Mouse (Mus musculus): ENCODE results near the gene Prr15l. TPM values are rescaled to one million over a fixed set of nuclear protein-coding genes. Genes with fewer than 3 reads are reported as not detected.

Gene Prr15l
- polyA plus RNA-seq, 1 experiment from 2014 or later = 1.7 TPM

GRCm38 (mm10) chr11:96969746-96970145, 41.8 kb downstream of the Prr15l start:
- H3K9ac ChIP-seq (replicated peaks; ENCODE audit: low read length) = 0 out of 2 replicates have a peak overlapping the region, but pooled peaks have one; percentile 9
- no peaks in the 10 kb centered on the region; the same call in 1 of the 2 replicates for H3K4me1 ChIP-seq (ENCODE audit: control insufficient read depth, insufficient read depth, low read length)
- no peak overlapping the region for H3K27ac ChIP-seq (replicated peaks; ENCODE audit: low read depth, low read length)
- H3K27me3 ChIP-seq (ENCODE audit: control insufficient read depth, insufficient read depth, low read length) = no peaks in the 10 kb centered on the region
- WGBS = 65% methylated on average over 1 of the region's 1 CpGs
- ATAC-seq (replicated peaks; ENCODE audit: insufficient number of reproducible peaks, low FRiP score, low TSS enrichment, low read depth) (no peak), DNase-seq (ENCODE audit: low spot score) (no peak)
- no peaks in the 10 kb centered on the region for H3K36me3 ChIP-seq (replicated peaks; ENCODE audit: control insufficient read depth, insufficient read depth, low read depth, low read length)
- no peaks in the 10 kb centered on the region for H3K9me3 ChIP-seq (replicated peaks; ENCODE audit: control insufficient read depth, low read length)
- no peak overlapping the region for H3K4me2 ChIP-seq (ENCODE audit: low read depth, low read length)
- H3K4me3 ChIP-seq (ENCODE audit: low read depth, low read length) = no peak overlapping the region

GRCm38 (mm10) chr11:96970341-96970740, 42.4 kb downstream of the Prr15l start:
- Histone ChIP-seq H3K27me3 (ENCODE audit: control insufficient read depth, insufficient read depth, low read length) (no peaks in the 10 kb centered on the region), H3K4me1 (ENCODE audit: control insufficient read depth, insufficient read depth, low read length) (no peaks in the 10 kb centered on the region; the same call in 1 of the 2 replicates), H3K4me2 (ENCODE audit: low read depth, low read length) (no peak overlapping the region), H3K27ac (replicated peaks; ENCODE audit: low read depth, low read length) (no peak overlapping the region), H3K36me3 (replicated peaks; ENCODE audit: control insufficient read depth, insufficient read depth, low read depth, low read length) (no peaks in the 10 kb centered on the region), H3K9me3 (replicated peaks; ENCODE audit: control insufficient read depth, low read length) (no peaks in the 10 kb centered on the region), H3K4me3 (ENCODE audit: low read depth, low read length) (no peak overlapping the region), H3K9ac (replicated peaks; ENCODE audit: low read length) (no peak overlapping the region)
- DNase-seq (ENCODE audit: low spot score) = no peak
- ATAC-seq (replicated peaks; ENCODE audit: insufficient number of reproducible peaks, low FRiP score, low TSS enrichment, low read depth) = no peak
- WGBS = 84% methylated on average over 3 of the region's 3 CpGs

DNA sequence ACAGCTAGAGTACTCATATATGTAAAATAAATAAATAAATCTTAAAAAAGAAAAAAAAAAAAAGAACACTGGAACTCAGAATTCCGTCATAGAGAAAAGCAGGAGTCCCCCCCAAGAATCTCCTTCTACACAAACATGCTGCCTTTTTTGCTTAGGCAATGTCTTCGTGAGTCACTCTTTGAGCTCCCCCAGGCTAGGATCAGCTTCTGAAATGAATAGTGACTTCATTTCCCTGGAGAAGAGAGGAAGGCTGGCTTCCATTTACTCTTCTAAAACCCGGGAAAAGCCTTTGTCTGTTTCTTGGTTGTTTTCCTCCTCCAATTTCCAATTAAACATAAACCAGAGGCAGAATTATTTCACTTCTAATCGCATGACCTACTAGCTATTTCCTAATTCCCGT, 45.0 kb downstream of the Prr15l start:
- Histone ChIP-seq H3K9ac (replicated peaks; ENCODE audit: low read length) (no peak overlapping the region), H3K36me3 (replicated peaks; ENCODE audit: control insufficient read depth, insufficient read depth, low read depth, low read length) (no peaks in the 10 kb centered on the region), H3K9me3 (replicated peaks; ENCODE audit: control insufficient read depth, low read length) (no peaks in the 10 kb centered on the region), H3K4me3 (ENCODE audit: low read depth, low read length) (no peak overlapping the region), H3K4me2 (ENCODE audit: low read depth, low read length) (no peak overlapping the region), H3K27me3 (ENCODE audit: control insufficient read depth, insufficient read depth, low read length) (no peaks in the 10 kb centered on the region), H3K4me1 (ENCODE audit: control insufficient read depth, insufficient read depth, low read length) (no peaks in the 10 kb centered on the region; the same call in 1 of the 2 replicates), H3K27ac (replicated peaks; ENCODE audit: low read depth, low read length) (no peak overlapping the region)
- DNase-seq (ENCODE audit: low spot score) (no peak), ATAC-seq (replicated peaks; ENCODE audit: insufficient number of reproducible peaks, low FRiP score, low TSS enrichment, low read depth) (no peak)
- WGBS = 68% methylated on average over 5 of the region's 5 CpGs

DNA sequence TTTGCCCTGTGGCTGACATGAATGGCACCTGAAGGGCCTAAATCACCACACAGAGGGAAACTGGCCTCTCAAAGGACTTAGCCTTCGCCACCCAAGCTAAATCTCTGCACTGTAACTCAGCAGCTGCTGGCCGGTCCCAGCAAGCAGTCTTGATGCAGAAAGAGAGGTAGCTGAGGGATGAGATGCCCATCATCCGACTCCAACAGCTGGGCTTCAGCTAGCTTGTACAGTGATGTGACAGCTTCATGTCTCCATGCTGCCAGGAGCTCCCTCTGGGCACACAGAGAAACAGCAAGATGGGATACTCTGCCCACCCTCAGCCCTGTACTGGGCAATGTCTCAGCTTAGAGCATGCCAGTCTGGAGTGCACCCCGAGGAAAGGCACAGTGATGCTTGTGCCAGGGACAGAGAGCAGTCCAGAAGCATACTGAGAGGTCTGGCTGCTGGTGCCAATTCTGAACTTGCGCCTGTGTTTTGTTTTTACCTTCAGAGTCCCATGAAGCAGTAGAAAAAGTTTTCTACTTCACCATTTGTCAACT, 45.6 kb downstream of the Prr15l start:
- Histone ChIP-seq H3K36me3 (replicated peaks; ENCODE audit: control insufficient read depth, insufficient read depth, low read depth, low read length) (no peaks in the 10 kb centered on the region), H3K9me3 (replicated peaks; ENCODE audit: control insufficient read depth, low read length) (no peaks in the 10 kb centered on the region), H3K27me3 (ENCODE audit: control insufficient read depth, insufficient read depth, low read length) (no peaks in the 10 kb centered on the region), H3K9ac (replicated peaks; ENCODE audit: low read length) (no peak overlapping the region; the same call in 1 of the 2 replicates), H3K4me3 (ENCODE audit: low read depth, low read length) (no peak overlapping the region), H3K4me2 (ENCODE audit: low read depth, low read length) (no peak overlapping the region), H3K4me1 (ENCODE audit: control insufficient read depth, insufficient read depth, low read length) (no peaks in the 10 kb centered on the region; the same call in 1 of the 2 replicates), H3K27ac (replicated peaks; ENCODE audit: low read depth, low read length) (no peak overlapping the region)
- ATAC-seq (replicated peaks; ENCODE audit: insufficient number of reproducible peaks, low FRiP score, low TSS enrichment, low read depth) (no peak), DNase-seq (ENCODE audit: low spot score) (no peak)
- 85% methylated on average over 5 of the region's 5 CpGs for WGBS

GRCm38 (mm10) chr11:96974813-96975212, 46.9 kb downstream of the Prr15l start:
- Histone ChIP-seq H3K4me2 (ENCODE audit: low read depth, low read length) (no peak overlapping the region), H3K36me3 (replicated peaks; ENCODE audit: control insufficient read depth, insufficient read depth, low read depth, low read length) (no peaks in the 10 kb centered on the region), H3K27me3 (ENCODE audit: control insufficient read depth, insufficient read depth, low read length) (no peaks in the 10 kb centered on the region), H3K4me3 (ENCODE audit: low read depth, low read length) (no peak overlapping the region), H3K27ac (replicated peaks; ENCODE audit: low read depth, low read length) (no peak overlapping the region), H3K9me3 (replicated peaks; ENCODE audit: control insufficient read depth, low read length) (no peaks in the 10 kb centered on the region), H3K9ac (replicated peaks; ENCODE audit: low read length) (no peak overlapping the region), H3K4me1 (ENCODE audit: control insufficient read depth, insufficient read depth, low read length) (no peaks in the 10 kb centered on the region; the same call in 1 of the 2 replicates)
- DNase-seq (ENCODE audit: low spot score) = no peak
- whole genome bisulfite sequencing = 81% methylated on average over 5 of the region's 5 CpGs
- no peak for ATAC-seq (replicated peaks; ENCODE audit: insufficient number of reproducible peaks, low FRiP score, low TSS enrichment, low read depth)

DNA sequence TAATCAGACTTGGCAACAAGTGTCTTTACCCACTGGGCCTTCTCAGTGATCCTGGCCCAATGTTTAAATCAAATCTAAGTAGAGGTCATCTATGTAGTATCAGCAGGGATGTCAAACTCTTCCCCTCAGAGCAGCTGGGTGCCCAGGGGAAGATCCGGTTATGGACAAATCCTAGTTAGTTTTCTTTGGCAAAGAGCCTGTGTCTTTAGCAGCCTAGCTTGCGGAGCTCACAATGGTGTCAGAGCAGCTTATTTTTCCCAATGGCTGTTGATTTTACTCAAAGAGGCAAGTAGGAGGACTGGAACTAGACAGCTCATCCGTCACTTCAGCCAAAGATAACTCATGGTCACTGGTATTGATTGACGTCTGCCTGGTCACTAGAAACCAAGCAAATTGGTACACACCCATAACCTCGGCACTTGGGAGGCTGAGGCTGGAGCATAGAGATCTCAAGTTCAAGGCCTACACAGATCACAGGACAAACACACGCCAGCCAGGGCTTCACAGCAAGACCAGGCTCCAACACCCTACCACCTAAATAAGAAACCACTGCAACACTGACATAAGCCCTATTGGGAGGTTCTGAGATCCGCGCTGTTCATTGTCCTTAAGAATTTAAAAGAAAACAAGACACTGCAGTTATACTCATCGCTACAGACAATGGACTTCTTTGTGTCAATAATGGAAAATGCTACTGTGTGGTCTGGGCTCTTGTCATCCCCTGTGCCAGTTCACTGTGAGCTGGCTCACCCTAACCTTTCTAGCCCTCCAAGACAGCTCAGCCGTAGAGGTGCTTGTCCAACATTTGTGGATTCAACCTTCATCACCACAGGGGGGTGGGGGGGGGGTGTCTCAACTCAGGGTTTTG, 47.8 kb downstream of the Prr15l start:
- ATAC-seq (replicated peaks; ENCODE audit: insufficient number of reproducible peaks, low FRiP score, low TSS enrichment, low read depth) (no peak), DNase-seq (ENCODE audit: low spot score) (no peak)
- peak overlapping the region; percentile 79; the same call in 1 of the 2 replicates for H3K4me3 ChIP-seq (ENCODE audit: low read depth, low read length)
- no peaks in the 10 kb centered on the region for H3K27me3 ChIP-seq (ENCODE audit: control insufficient read depth, insufficient read depth, low read length)
- no peaks in the 10 kb centered on the region for H3K36me3 ChIP-seq (replicated peaks; ENCODE audit: control insufficient read depth, insufficient read depth, low read depth, low read length)
- H3K4me2 ChIP-seq (ENCODE audit: low read depth, low read length) = peak overlapping the region; percentile 67
- no peaks in the 10 kb centered on the region for H3K9me3 ChIP-seq (replicated peaks; ENCODE audit: control insufficient read depth, low read length)
- WGBS = 79% methylated on average over 10 of the region's 10 CpGs
- no peak overlapping the region for H3K27ac ChIP-seq (replicated peaks; ENCODE audit: low read depth, low read length)
- no peak overlapping the region for H3K9ac ChIP-seq (replicated peaks; ENCODE audit: low read length)
- no peaks in the 10 kb centered on the region for H3K4me1 ChIP-seq (ENCODE audit: control insufficient read depth, insufficient read depth, low read length)

GRCm38 (mm10) chr11:96976379-96976687, 48.4 kb downstream of the Prr15l start:
- 54% methylated on average over 3 of the region's 3 CpGs for WGBS
- Histone ChIP-seq H3K4me1 (ENCODE audit: control insufficient read depth, insufficient read depth, low read length) (no peaks in the 10 kb centered on the region), H3K4me2 (ENCODE audit: low read depth, low read length) (peak overlapping the region; percentile 67), H3K27ac (replicated peaks; ENCODE audit: low read depth, low read length) (peak overlapping the region; percentile 84; the same call in 1 of the 2 replicates), H3K9ac (replicated peaks; ENCODE audit: low read length) (peak overlapping the region; percentile 93), H3K9me3 (replicated peaks; ENCODE audit: control insufficient read depth, low read length) (no peaks in the 10 kb centered on the region), H3K4me3 (ENCODE audit: low read depth, low read length) (peak overlapping the region; percentile 79), H3K36me3 (replicated peaks; ENCODE audit: control insufficient read depth, insufficient read depth, low read depth, low read length) (no peaks in the 10 kb centered on the region), H3K27me3 (ENCODE audit: control insufficient read depth, insufficient read depth, low read length) (no peaks in the 10 kb centered on the region)
- DNase-seq (ENCODE audit: low spot score) (no peak), ATAC-seq (replicated peaks; ENCODE audit: insufficient number of reproducible peaks, low FRiP score, low TSS enrichment, low read depth) (no peak)

DNA sequence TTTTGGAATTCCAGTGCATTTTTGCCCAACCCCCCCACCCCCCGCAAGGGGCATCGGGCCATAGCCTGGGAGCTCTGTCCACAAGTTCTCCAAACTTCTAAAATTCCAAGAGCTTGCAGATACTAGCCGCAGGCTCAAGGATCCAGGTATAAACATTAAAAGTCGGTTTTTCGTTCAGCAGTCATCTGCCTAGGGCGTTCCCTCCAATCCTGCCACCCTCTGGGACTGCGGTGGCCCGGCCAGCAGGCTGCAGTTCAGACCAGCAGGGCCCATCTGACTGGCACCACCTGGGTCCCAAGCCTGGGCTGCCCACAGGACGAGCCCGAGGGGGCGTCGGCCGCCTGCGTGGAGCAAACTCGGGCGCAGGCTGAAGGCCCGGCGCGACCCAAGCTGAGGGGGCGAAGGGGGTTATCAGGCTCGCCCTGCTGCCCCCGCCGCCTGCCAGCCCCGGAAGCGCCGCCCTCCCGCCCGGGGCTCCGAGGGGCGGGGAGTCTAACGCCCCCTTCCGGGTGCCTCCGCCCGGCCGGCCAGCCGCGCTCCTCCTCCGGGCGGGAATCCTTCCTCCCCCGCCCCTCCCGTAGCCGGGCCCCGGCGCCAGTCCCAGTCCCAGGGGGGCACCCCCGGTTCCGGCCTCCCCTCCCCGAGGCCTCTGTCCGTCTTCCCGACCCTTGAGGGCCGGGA, 49.1 kb downstream of the Prr15l start:
- Histone ChIP-seq H3K4me1 (ENCODE audit: control insufficient read depth, insufficient read depth, low read length) (no peaks in the 10 kb centered on the region), H3K9me3 (replicated peaks; ENCODE audit: control insufficient read depth, low read length) (no peaks in the 10 kb centered on the region), H3K4me3 (ENCODE audit: low read depth, low read length) (peak overlapping the region; percentile 79), H3K4me2 (ENCODE audit: low read depth, low read length) (peak overlapping the region; percentile 67), H3K27me3 (ENCODE audit: control insufficient read depth, insufficient read depth, low read length) (no peaks in the 10 kb centered on the region), H3K36me3 (replicated peaks; ENCODE audit: control insufficient read depth, insufficient read depth, low read depth, low read length) (no peaks in the 10 kb centered on the region), H3K9ac (replicated peaks; ENCODE audit: low read length) (peak overlapping the region; percentile 93), H3K27ac (replicated peaks; ENCODE audit: low read depth, low read length) (peak overlapping the region; percentile 84)
- 1% methylated on average over 46 of the region's 50 CpGs for WGBS
- DNase-seq (ENCODE audit: low spot score) = peak; percentile 90
- peak; percentile 35 for ATAC-seq (replicated peaks; ENCODE audit: insufficient number of reproducible peaks, low FRiP score, low TSS enrichment, low read depth)

Data from embryonic facial prominence, embryonic 11.5 days (tissue).